Mouse (Mus musculus) splenic B cell, adult 2 months (primary cell): Measurements from ENCODE around the gene Itpr1.

Source experiments
- DNase-seq: peaks from one replicate; pipeline ENCODE4 v3.0.0-alpha.2; 2011; ENCODE audit warnings: low read depth, low spot score
- H3K27me3 ChIP-seq: 2 replicates; pipeline ENCODE4 v1.6.1; 2012; ENCODE audit warnings: mild to moderate bottlenecking, low read length, moderate library complexity, mixed read lengths; ENCODE audit not compliant: control insufficient read depth, poor library complexity, insufficient read depth, severe bottlenecking
- H3K36me3 ChIP-seq: 2 replicates; pipeline ENCODE4 v1.6.1; 2012; ENCODE audit warnings: mild to moderate bottlenecking, low read length, moderate library complexity, mixed read lengths; ENCODE audit not compliant: control insufficient read depth, poor library complexity, insufficient read depth, severe bottlenecking

Itpr1 gene

GRCm38 (mm10) chr6:108303619-108304567 is 91.0 kb downstream of the Itpr1 start:
- no peak for DNase-seq
- H3K27me3 ChIP-seq: no peaks in the 10 kb centered on the region
- no peaks in the 10 kb centered on the region for H3K36me3 ChIP-seq

GRCm38 (mm10) chr6:108305171-108305779 is 92.4 kb downstream of the Itpr1 start:
- DNase-seq: no peak
- Histone ChIP-seq H3K27me3 (no peaks in the 10 kb centered on the region), H3K36me3 (no peaks in the 10 kb centered on the region)

- Histone ChIP-seq H3K36me3 (no peaks in the 10 kb centered on the region), H3K27me3 (no peaks in the 10 kb centered on the region)
- DNase-seq: no peak
These were observed 93.3 kb downstream of the Itpr1 start for GRCm38 (mm10) chr6:108306240-108306639.

DNA sequence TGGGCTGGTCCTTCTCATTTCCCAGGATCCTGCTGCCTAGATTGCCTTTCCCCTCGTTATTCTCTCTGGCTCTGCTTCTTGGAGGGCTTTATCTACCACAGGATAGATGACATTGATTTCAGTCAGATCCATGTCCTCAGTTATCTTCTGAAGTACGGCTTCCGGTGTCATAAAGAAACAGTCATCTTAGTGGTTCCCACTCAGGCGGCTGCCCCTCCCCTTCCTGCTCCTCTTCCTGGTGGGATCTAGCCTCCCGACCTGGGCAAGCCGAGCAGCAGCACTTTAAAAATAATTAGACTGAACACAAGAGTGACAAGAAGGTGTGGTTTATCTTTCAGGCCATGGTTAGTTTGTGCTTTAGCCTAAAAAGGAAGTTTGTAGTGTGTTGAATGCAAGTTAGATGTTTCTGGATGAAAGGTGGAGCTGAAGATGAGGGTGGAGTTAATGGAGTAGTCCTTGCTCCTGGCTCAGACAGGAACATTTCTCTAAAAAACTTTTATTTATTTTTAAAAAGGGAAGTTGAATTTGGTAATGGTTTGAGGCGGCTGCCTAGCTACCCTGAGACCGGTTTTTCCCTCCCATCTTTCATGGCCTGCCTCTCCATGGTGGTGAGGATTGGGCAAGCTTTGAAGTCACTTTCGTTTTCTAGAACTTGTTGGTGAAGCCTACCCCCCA is 94.2 kb downstream of the Itpr1 start:
- peak; percentile 54 for DNase-seq
- Histone ChIP-seq H3K27me3 (no peaks in the 10 kb centered on the region), H3K36me3 (no peaks in the 10 kb centered on the region)

- no peak for DNase-seq
- H3K36me3 ChIP-seq: no peaks in the 10 kb centered on the region
These were observed 94.9 kb downstream of the Itpr1 start for GRCm38 (mm10) chr6:108307770-108308169.

DNA sequence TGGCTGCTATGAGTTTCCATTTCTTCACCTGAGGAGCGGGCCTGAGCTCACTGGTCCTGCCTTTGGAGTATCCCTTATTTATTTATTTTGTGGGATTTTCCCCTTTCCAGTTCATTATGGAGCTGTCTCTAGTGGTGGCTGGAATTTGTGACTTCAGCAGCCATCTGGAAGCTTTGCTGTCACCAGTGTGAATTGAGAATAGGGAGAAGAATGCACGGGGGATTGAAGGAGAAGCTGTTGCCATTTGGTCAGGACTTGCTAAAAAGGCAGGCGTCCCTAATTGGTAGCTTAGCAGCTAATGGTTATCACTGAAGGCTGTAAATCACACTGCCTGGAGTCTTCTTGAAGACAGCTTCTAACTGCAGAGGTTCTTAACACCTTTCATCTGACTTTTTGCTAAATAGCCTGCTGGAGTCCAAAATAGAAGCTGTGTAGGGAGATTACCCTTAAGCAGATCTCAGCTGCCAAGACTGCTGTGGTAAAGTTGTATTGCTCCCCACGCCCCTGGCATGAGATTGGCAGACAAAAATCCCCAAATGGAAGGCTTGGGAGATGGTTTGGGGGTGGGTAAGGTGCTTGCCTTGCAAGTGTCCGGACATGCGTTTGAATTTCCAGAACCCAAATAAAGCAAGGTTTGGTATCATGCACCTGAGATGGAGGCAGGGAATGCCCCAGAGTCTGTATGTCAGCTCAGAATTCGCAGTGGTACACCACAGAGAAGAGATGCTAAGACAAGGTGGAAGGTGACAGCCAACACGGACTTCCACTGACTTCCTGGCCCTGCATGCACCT is 96.7 kb downstream of the Itpr1 start:
- no peaks in the 10 kb centered on the region for H3K36me3 ChIP-seq
- no peaks in the 10 kb centered on the region for H3K27me3 ChIP-seq
- no peak for DNase-seq

More at GRCm38 (mm10) chr6:108307770-108308169, 94.9 kb downstream of the Itpr1 start:
- H3K27me3 ChIP-seq: no peaks in the 10 kb centered on the region

DNA sequence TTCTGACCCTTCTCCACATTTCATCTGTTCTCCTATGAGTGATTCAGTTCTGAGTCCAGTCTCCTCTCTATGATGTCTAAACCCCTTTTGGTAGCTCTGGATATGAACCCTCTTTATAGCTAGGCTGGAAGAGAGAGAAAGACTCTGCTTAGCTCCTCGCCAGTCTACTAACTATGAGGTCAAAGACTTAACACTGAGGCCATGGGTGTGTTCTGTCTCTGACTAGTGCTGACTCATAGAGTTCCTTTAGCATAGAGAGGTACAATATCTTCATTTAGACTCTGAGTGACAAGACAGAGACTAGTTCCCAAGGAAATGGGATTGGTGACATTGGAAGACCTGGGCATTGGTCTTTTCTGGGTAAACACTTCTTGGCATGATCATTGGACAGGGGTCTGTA is 100.2 kb downstream of the Itpr1 start:
- Histone ChIP-seq H3K27me3 (no peaks in the 10 kb centered on the region), H3K36me3 (no peaks in the 10 kb centered on the region)
- no peak for DNase-seq

- no peaks in the 10 kb centered on the region for H3K36me3 ChIP-seq
- peak; percentile 15 for DNase-seq
- H3K27me3 ChIP-seq: no peaks in the 10 kb centered on the region
These were observed 101.1 kb downstream of the Itpr1 start for GRCm38 (mm10) chr6:108313997-108314396.

GRCm38 (mm10) chr6:108316268-108316824 is 103.5 kb downstream of the Itpr1 start:
- no peaks in the 10 kb centered on the region for H3K27me3 ChIP-seq
- no peaks in the 10 kb centered on the region for H3K36me3 ChIP-seq
- no peak for DNase-seq

- H3K27me3 ChIP-seq: no peaks in the 10 kb centered on the region
- DNase-seq: no peak
- H3K36me3 ChIP-seq: no peaks in the 10 kb centered on the region
These were observed 104.1 kb downstream of the Itpr1 start for GRCm38 (mm10) chr6:108316951-108317350.

DNA sequence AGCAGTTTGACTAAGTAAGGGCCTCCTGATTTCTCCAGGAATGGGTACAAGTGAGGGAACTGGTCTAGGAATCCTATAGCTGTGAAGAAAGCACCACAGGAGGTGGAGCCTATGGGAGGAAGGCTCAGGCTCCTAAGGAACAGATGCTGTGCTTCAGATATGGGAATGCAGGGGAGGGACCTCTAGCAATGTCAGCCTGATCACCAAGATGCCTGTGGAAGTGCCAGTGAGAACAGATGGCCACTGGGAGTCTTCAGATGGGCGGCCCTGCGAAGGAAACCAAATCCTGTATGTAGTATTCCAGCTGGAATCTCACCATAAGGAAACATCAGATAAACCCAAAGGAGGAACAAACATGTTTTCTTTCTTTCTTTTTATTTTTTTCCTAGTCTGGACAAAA is 108.8 kb downstream of the Itpr1 start:
- Histone ChIP-seq H3K36me3 (no peaks in the 10 kb centered on the region), H3K27me3 (no peaks in the 10 kb centered on the region)
- DNase-seq: no peak

DNA sequence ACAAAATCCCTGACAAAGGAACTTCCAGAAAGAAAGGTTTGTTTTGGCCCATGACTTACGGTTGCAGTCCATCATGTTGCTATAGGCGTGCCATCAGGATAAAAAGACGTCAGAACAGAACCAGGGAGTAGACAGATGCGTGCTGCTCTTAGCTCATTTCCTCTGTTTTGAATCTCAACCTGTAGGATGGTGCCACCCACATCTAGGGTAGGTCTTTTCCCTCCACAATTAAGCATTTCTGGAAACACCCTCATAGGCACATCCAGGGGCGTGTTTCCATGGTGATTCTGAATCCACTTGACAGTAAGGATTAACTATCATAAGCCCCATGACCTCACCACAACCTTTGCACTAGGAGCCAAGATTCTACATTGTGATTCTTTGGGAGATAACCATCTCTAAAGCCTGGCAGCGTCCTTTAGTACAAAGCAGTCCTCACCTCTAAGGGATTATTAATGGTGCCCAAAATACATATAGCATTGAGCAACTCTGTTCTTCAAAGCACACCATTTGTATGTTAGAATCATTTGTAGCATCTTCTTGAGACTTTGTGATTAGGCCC is 111.6 kb downstream of the Itpr1 start:
- no peaks in the 10 kb centered on the region for H3K27me3 ChIP-seq
- H3K36me3 ChIP-seq: no peaks in the 10 kb centered on the region
- no peak for DNase-seq

- no peaks in the 10 kb centered on the region for H3K36me3 ChIP-seq
- DNase-seq: no peak
- no peaks in the 10 kb centered on the region for H3K27me3 ChIP-seq
These were observed 112.5 kb downstream of the Itpr1 start for GRCm38 (mm10) chr6:108325400-108325799.

- Histone ChIP-seq H3K27me3 (no peaks in the 10 kb centered on the region), H3K36me3 (no peaks in the 10 kb centered on the region)
- DNase-seq: no peak
These were observed 113.1 kb downstream of the Itpr1 start for GRCm38 (mm10) chr6:108325948-108326411.
